Mouse (Mus musculus): ENCODE results near the gene Abcg3. TPM values are rescaled to one million over a fixed set of nuclear protein-coding genes. Genes with fewer than 3 reads are reported as not detected.

Gene Abcg3
- polyA plus RNA-seq (2012; ENCODE audit: low replicate concordance) = 1.0 and 2.9 TPM in 2 replicates

GRCm38 (mm10) chr5:104982535-104982934, at the start of gene Abcg3:
Gene Abcg3, minus strand, starts transcription at chr5:104982718.

Other genes with a start within 250 kb of the Abcg3 start
- 0.22 and 0.53 TPM in 2 replicates for gene Zfp951, start 122.6 kb downstream of the Abcg3 start, polyA plus RNA-seq (2012; ENCODE audit: low replicate concordance)
- 9.5 and 31.6 TPM in 2 replicates for gene Gbp9, start 156.8 kb upstream of the Abcg3 start, polyA plus RNA-seq (2012; ENCODE audit: low replicate concordance)
- 3.3 and 13.6 TPM in 2 replicates for gene Gbp8, start 156.8 kb upstream of the Abcg3 start, polyA plus RNA-seq (2012; ENCODE audit: low replicate concordance)
- gene Gbp4, start 156.9 kb upstream of the Abcg3 start, polyA plus RNA-seq (2012; ENCODE audit: low replicate concordance) = 4.8 and 11.7 TPM in 2 replicates